Mouse (Mus musculus) left cerebral cortex, postnatal 25 days (tissue): ENCODE measurements around the gene Imp3. TPM values are rescaled to one million over a fixed set of nuclear protein-coding genes. Genes with fewer than 3 reads are reported as not detected.
"Not testable (repeated sequence)": the region's sequence is repeated elsewhere in the genome, so short reads cannot be mapped to it uniquely, and the experiment has no call there.

Experiments used
- DNase-seq, 2 experiments: peaks; one replicate each; pipeline ENCODE4 v3.0.0; 2022; ENCODE audit warnings: low spot score in 2 of 2, mixed read lengths in 1 of 2
- intact Hi-C: fragments of 180-260 bp; cut with DNase I; formaldehyde crosslinking; loops from one replicate; pipeline ENCODE4 v1.15.1; 2025
- total RNA-seq, 2 experiments: library from RNA; stranded (reverse); gene quantifications; 2 replicates each; pipeline ENCODE4 v1.2.3; 2021

Gene Imp3
- total RNA-seq: 10 to 100 TPM; 47.5 to 59.8 TPM

DNA sequence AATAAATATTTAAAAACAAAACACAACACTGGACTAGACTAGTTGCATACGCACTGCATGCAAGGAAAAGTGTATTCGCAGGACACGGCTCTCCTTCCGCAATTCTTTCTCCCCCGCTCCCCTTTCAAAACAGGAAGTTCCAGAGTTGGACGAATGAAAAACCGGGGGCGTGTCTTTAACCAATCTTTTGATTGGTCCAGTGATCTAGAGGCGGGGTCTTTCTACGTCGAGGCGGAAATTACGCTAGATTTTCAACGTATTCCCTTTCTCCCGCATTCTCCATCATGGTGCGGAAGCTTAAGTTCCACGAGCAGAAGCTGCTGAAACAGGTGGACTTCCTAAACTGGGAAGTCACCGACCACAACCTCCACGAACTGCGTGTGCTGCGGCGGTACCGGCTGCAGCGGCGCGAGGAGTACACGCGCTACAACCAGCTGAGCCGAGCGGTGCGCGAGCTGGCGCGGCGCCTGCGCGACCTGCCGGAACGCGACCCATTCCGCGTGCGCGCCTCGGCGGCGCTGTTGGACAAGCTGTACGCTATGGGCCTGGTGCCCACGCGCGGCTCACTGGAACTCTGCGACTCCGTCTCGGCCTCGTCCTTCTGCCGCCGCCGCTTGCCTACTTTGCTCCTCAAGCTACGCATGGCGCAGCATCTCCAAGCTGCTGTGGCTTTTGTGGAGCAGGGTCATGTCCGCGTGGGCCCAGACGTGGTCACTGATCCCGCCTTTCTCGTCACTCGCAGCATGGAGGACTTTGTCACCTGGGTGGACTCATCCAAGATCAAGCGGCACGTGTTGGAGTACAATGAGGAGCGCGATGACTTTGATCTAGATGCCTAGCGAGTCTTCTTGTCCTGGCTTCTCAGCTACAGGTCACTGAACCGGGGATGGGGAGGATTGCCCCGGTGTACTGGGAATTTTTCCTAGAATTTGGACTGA is at the start of gene Imp3:
Gene Imp3, plus strand, starts transcription at position 253 of the 938 bp plus-strand sequence.
- intact Hi-C loops: loop anchor here (5.0 kb wide), 3 partner anchors 40 to 195 kb away; partner anchors contain the start of genes Man2c1 and Sin3a
- peak; percentile 90 to 97 for DNase-seq

DNA sequence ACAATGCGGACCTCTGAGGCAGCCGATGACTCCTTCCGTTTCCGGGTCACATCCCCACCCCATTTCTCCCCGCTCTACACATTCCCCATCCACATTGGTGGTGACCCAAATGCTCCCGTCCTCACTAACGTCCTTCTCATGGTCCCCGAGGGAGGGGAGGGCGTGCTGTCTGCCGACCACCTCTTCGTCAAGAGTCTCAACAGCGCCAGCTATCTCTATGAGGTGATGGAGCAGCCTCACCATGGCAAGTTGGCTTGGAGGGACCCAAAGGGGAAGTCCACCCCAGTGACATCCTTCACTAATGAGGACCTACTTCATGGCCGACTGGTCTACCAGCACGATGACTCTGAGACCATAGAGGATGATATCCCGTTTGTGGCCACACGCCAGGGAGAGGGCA is 49.7 kb upstream of the Imp3 start:
- intact Hi-C loops: no loop called here

DNA sequence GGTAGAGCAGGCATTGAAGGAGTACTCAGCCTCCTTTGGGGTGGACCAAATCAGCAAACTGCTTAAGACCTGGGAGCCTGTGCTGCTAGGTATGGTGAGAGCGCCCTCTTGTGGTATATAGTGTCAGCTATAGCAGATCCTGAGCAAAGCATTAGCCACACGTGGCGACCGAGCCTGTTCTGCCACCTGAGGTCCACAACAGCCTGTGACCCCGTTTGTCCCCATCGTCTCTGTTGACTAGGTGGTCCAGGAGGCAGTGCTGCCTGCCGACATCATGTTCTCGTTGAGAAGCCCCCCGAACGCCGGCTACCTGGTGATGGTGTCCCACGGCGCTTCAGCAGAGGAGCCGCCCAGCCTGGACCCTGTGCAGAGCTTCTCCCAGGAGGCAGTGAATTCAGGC is 47.5 kb upstream of the Imp3 start:
- intact Hi-C loops: loop anchor here (1.0 to 5.0 kb wide), 2 partner anchors 43 to 57 kb away; no protein-coding TSS in a partner anchor
- peak; percentile 86 to 93 for DNase-seq

More for the DNA sequence above, 49.7 kb upstream of the Imp3 start:
- DNase-seq: no peak

DNA sequence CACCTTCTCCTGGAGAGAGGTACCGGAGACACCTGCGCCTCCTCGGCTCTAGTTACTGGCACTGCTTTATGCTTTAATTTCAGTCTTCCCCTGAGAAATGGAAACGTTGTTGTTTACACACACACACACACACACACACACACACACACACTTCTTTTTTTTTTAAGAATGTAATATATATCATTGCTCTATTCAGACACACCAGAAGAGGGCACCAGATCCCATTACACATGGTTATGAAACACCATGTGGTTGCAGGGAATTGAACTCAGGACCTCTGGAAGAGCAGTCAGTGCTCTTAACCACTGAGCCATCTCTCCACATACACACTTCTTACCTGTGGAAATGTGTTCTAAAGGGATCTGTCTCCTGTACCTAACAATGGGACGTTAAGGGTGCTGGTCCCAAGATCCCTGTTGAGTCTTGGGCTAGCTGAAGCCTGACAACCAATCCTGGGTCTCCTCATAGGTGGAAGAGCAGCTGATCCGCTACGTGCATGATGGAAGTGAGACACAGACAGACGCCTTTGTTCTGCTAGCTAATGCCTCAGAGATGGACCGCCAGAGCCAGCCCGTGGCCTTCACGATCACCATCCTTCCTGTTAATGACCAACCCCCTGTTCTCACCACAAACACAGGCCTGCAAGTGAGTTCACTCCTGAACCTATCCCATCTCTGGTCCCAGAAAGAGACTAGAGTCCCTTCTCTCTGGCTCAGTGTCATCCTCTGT is 46.6 kb upstream of the Imp3 start:
- intact Hi-C loops: loop anchor here (1.0 to 5.0 kb wide), 2 partner anchors 57 to 241 kb away; no protein-coding TSS in a partner anchor
- DNase-seq: no peak

DNA sequence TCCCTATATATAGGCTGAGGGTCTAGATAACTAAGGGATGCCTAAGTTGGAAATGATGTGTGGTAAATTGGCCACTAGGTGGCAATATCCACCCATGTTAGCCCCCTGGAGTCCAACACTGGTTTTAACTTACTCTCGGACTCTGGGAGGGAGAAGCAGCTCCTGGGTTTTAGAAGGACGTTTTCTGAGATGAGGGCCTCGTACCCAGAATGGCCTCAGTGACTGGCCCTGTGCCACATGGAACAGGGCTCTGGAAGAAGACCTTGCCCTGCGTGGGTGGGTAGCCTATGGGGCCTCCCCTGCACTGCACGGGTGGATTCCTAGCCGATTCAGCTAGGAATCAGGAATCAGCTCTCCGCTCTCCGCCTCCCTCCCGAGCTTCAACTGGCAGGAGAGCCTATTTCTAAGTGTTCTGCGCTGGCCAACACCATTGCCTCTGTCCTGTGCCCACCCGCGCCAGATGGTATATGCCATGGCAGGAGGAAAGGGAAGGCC is 45.7 kb upstream of the Imp3 start:
- intact Hi-C loops: loop anchor here (1.0 to 5.0 kb wide), 2 partner anchors 56 to 240 kb away; no protein-coding TSS in a partner anchor
- peak; percentile 76 to 84 for DNase-seq

DNA sequence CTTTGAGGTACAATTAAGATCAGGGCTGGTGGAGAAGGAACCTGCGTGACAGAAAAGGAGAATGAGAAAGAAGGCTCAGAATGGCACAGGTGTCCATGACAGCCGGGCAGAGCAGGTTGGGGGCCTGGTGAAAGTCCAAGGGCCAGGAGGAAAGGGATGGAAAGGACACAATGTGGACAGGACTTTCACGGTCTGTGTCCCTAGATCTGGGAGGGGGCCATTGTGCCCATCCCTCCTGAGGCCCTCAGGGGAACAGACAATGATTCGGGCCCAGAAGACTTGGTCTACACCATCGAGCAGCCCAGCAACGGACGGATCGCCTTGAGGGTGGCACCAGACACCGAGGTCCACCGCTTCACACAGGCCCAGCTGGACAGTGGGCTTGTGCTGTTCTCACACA is 45.2 kb upstream of the Imp3 start:
- intact Hi-C loops: loop anchor here (5.0 kb wide), 1 partner anchor 55 kb away; no protein-coding TSS in a partner anchor

DNA sequence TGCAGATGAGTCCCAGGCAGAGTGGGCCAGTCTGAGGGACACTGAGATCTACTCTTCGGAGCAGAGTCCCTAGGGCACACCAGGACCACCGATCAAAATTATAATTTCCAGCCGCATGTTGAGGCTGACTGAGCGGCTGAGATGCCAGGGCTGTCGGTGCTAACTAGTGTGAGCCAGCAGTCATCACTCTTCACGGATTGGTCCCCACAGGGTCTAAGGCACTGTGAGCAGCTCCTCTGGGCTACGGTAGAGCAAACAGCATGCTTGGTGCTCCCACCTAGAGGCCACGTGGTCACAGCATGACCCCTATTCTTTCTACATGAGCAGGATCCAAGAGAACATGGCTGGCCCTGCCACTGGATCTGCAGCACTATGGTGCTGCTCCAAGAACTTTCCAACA is 44.0 kb upstream of the Imp3 start:
- intact Hi-C loops: loop anchor here (5.0 kb wide), 1 partner anchor 54 kb away; no protein-coding TSS in a partner anchor
- DNase-seq: no peak

More for the DNA sequence above, 45.2 kb upstream of the Imp3 start:
- DNase-seq: no peak

DNA sequence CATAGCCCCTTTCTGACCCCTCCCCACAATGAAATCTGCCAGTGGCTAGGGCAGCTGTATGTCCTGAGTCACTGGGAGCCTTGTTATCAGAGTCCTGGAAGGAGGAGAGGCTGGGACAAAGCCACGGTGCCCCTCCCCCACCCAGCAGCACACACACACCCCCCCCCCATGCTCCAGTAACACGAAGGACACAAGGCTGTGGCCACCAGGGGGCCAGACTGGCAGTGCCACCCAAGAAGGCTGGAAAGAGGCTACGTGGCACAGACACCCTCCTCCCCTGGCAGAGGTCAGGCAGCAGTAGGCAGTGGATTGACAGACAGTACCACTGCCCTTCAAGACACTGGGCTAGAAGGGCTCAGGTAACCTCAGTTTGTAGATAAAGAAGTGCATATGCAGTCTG is 43.3 kb upstream of the Imp3 start:
- no peak for DNase-seq
- intact Hi-C loops: loop anchor here (5.0 kb wide), 1 partner anchor 53 kb away; no protein-coding TSS in a partner anchor

DNA sequence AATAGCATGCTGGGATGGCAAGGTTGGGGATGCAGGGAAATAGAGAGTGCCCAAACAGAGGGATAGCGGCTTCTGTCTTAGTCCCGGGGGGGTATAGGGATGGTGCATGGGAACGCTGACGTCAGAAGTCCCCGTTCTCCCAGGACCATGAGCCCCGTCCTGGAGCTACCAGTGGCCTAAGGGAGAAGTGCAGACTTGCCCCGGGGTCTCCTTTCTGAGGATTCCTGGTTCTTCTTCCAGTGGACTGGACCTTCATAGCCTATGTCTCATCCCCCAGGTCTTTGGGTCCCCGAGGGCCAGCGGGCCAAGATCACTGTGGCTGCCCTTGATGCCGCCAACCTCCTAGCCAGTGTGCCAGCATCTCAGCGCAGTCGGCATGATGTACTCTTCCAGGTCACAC is 40.5 kb upstream of the Imp3 start:
- intact Hi-C loops: loop anchor here (5.0 kb wide), 2 partner anchors 41 to 326 kb away; partner anchors contain the start of gene Imp3
- no peak for DNase-seq

DNA sequence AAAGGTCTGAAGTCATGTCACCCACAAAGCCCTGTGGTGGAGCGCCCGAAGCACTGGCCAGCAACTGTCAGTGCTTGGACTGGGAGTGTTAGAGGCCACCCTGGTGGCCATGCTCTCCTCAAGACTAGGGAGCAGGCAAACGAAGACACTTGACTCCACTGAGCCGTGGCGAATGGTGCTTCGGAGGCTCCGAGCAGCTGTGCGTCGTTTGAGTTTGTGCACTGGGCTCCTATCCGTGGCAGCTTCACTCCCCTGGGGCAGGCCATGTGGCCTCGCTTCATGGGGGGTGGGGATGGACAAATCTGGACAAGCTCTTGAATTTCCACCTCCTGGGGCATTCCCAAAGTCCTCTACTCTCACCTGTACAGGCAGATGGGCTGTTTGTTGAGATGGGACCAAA is 37.9 kb upstream of the Imp3 start:
- DNase-seq: no peak
- intact Hi-C loops: loop anchor here (5.0 kb wide), 2 partner anchors 38 to 323 kb away; partner anchors contain the start of gene Imp3

DNA sequence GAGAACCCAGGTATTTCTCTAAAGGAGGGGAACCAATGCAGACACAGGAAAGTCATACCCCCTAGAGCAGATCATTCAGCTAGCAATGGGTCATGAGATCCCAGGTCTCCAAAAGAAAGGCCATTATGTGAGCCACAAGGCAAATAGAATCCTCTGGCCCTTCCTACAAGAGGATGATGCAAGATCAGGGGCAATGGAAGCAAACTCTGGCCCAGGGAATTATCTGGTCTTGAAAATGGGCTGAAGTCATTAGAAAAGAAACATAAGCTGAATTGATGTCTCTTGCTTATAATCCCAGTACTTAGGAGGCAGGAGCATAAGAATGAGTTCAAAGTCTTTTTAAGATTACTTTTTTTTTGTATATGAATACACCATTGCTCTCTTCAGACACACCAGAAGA is 37.2 kb upstream of the Imp3 start:
- intact Hi-C loops: no loop called here

DNA sequence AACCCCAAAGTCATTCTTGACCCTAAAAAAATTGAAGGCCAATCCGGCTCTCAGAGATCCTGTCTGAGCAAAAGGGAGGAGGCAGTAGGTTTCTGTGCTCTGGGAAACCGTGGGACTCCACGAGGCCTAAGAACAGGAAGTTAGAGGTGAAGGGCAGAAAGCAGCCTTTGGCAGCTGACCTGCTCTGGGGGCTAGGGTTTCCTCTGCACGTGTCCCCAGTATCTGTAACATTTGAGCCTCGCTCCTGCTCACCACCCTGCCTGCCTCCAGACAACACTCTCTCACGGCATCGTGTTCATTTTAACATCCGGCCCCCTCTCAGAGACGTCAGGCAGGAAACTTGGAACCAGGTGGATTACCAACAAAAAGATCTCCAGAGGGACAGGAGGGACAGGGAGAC is 36.7 kb upstream of the Imp3 start:
- DNase-seq: no peak
- intact Hi-C loops: no loop called here

More for the DNA sequence above, 37.2 kb upstream of the Imp3 start:
- DNase-seq: no peak

DNA sequence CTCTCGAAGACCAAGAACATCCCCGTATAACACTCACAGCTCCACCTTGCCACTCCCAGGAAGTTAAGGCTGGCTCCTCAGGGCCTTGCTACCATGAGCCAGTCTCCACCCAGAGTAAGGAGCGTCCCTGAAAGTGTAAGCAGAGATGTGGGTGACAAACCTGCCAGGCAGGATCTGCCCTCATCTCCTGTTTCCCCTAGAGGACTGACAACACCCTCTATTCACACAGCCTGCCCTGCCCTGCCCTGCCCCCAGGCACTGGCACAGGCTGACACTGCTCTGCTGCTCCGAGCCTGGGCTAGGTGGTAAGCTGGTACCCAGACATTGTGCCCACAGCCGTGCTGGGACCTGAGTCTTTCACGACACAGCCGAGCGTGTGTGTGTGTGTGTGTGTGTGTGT is 36.1 kb upstream of the Imp3 start:
- DNase-seq: peak in 1 of 2 experiments; percentile 37

DNA sequence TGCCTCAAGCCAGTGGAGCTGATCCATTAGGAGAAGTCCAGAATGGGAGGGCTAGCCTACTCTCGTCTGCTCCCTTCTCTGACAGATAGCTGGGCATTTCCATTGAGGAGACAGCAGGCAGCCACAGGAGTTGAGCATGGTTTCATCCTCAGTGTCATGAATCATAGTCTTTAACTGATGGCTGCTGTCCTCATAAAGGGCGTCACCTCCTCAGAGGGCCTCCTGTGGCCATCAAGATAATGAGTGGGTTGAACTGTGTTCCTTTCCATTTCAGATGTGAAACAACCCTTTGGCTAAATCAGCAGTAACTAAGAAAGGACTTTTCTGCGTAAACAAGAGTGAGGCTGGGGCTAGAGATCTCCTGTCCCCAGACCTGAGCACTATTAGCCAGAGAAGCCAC is 33.6 kb upstream of the Imp3 start:
- DNase-seq: no peak
- intact Hi-C loops: no loop called here

More for the DNA sequence above, 36.1 kb upstream of the Imp3 start:
- intact Hi-C loops: no loop called here

DNA sequence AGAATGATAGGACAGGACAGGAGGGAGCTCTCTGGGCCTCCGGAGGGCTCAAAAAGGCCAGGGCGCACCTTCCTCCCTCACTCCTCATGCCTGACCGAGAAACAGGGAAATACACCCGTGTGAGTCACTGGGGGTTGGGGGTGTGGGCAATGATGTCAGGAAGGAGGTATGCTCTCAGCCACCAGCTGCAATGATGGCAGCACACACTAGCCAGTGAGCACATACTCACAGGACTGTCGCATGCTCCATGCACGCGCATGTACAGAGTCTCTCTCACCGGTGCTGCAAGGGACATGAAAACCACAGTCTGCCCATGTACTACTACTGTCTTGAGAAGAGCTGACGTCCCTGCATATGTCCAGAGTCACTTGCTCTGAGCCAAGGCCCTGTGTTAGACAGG is 29.7 kb upstream of the Imp3 start:
- DNase-seq: no peak
- intact Hi-C loops: no loop called here

DNA sequence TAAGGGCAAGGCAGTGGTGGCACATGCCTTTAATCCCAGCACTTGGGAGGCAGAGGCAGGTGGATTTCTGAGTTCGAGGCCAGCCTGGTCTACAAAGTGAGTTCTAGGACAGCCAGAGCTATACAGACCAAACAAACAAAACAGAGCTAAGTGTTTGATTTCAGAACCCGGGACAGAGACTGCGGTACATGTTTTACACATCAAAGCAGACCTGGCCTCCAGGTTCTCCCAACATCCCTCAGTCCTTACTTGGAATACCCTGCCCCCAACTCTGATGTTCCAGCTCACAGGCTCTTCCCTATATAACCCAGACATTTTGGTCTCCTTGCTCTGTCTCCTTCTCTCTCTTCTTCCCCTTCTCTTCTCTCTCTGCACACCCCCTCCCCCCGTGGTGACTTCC is 27.3 kb upstream of the Imp3 start:
- intact Hi-C loops: not testable (repeated sequence)

DNA sequence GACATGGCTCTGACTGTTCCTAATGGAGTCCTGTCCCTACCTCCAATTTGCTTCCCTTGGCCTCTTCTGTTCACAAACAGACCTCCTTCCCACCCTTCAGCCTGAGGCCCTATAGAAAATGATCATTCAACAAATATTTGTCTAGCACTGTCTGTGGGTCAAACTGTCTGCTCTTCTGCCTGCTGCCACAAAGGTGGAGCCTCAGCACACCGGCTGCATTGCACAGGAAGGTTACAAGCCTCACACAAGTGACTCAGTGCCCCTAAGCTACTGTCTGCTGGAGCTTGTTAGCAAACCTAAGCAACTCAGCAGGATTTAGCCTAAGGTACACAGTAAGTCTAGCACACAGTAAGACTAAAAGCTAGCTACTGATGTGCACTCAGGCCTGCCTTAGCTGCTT is 26.3 kb upstream of the Imp3 start:
- intact Hi-C loops: no loop called here

More for the DNA sequence above, 27.3 kb upstream of the Imp3 start:
- not testable (repeated sequence) for DNase-seq

DNA sequence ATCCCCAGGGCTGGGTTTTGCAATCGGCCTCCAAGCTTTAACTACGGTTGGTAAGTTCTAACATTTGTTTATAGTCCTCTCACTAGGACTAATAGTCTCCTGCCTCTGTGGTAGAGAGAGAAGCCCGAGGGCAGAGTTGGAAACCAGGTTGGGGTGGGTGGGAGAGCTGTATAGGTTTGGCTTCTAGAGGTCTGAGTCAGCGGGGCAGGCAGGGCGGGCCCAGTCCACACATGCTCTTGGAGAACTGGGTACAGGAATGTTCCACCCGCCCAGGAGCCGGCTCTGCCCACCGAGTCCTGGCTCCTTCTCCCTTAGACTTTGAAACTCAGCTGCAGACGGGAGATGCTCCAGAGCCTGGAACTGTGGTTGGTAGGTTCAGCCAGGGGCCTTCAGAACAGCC is 23.3 kb upstream of the Imp3 start:
- DNase-seq: no peak
- intact Hi-C loops: no loop called here

More for the DNA sequence above, 26.3 kb upstream of the Imp3 start:
- DNase-seq: no peak

DNA sequence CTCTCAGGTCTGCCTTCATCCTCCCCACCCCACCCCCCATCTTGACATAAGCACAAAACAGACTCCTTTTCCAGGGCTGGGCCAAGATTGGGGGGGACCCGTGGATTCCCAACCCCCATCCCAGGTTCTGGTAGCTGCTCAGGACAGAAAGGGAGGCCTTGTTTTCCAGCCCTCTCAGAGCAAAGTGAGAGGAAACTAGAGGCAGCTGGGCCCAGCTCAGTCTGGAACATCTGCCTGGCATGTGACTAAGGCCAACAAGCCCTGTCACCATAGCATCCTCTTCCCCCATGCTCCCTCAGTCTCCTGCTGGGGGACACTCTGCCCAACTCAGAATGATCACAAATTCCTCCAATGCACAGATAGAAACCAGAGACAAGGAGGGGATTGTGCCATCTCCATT is 22.2 kb upstream of the Imp3 start:
- intact Hi-C loops: no loop called here
- no peak for DNase-seq
